Mouse (Mus musculus): ENCODE measurements around the gene Src. TPM values are rescaled to one million over a fixed set of nuclear protein-coding genes. Genes with fewer than 3 reads are reported as not detected.
A peak's percentile ranks its signal among the peaks of the same experiment; 100 is the strongest.
"Not testable (repeated sequence)": the region's sequence is repeated elsewhere in the genome, so short reads cannot be mapped to it uniquely, and the experiment has no call there.

The Src gene
- polyA plus RNA-seq (2012; rRNA removed): 87.7 and 98.1 TPM in 2 replicates

DNA sequence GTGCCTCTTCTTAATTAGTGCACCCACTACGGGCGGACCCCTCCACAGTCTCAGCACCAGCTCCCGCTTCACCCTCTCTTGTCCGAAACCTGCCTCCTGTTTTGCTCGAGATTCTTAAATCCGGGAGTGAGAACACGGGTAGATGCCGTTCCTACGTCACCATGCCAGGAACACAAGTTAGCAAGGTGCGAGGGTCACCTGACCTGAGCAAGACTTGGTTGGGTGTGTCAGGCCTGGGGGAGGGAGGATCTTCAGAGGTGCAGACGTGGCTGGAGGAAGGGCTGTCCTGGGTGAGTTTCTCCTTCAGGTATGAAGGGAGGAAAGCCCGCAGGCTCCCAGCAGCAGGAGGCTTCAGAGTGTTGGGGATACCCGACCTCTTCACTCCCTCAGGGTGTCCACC is at the start of gene Src:
TSS of gene Src (plus strand) at position 239 of the 400 bp plus-strand sequence.
- DNase-seq (ENCODE audit: low read depth): no peak
- no peak for TF ChIP-seq POLR2A (IDR thresholded peaks at IDR 0.05; ENCODE audit: borderline replicate concordance, extremely low read depth, insufficient read depth, insufficient read length, poor library complexity, severe bottlenecking)
- no peak for TF ChIP-seq CTCF (IDR thresholded peaks at IDR 0.05; ENCODE audit: borderline replicate concordance, extremely low read depth, insufficient read depth, insufficient read length)

- TF ChIP-seq CTCF (IDR thresholded peaks at IDR 0.05; ENCODE audit: borderline replicate concordance, extremely low read depth, insufficient read depth, insufficient read length): no peak
- no peak for TF ChIP-seq POLR2A (IDR thresholded peaks at IDR 0.05; ENCODE audit: borderline replicate concordance, extremely low read depth, insufficient read depth, insufficient read length, poor library complexity, severe bottlenecking)
- DNase-seq (ENCODE audit: low read depth): no peak
These were observed 46.5 kb upstream of the Src start for GRCm38 (mm10) chr2:157371696-157372095.

- TF ChIP-seq CTCF (IDR thresholded peaks at IDR 0.05; ENCODE audit: borderline replicate concordance, extremely low read depth, insufficient read depth, insufficient read length) (no peak), POLR2A (IDR thresholded peaks at IDR 0.05; ENCODE audit: borderline replicate concordance, extremely low read depth, insufficient read depth, insufficient read length, poor library complexity, severe bottlenecking) (no peak)
- no peak for DNase-seq (ENCODE audit: low read depth)
These were observed 44.6 kb upstream of the Src start for GRCm38 (mm10) chr2:157373681-157374080.

GRCm38 (mm10) chr2:157375051-157375450 is 43.2 kb upstream of the Src start:
- DNase-seq (ENCODE audit: low read depth): no peak
- TF ChIP-seq POLR2A (IDR thresholded peaks at IDR 0.05; ENCODE audit: borderline replicate concordance, extremely low read depth, insufficient read depth, insufficient read length, poor library complexity, severe bottlenecking) (no peak), CTCF (IDR thresholded peaks at IDR 0.05; ENCODE audit: borderline replicate concordance, extremely low read depth, insufficient read depth, insufficient read length) (no peak)

- TF ChIP-seq POLR2A (IDR thresholded peaks at IDR 0.05; ENCODE audit: borderline replicate concordance, extremely low read depth, insufficient read depth, insufficient read length, poor library complexity, severe bottlenecking): no peak
- TF ChIP-seq CTCF (IDR thresholded peaks at IDR 0.05; ENCODE audit: borderline replicate concordance, extremely low read depth, insufficient read depth, insufficient read length): no peak
- peak; percentile 26 for DNase-seq (ENCODE audit: low read depth)
These were observed 42.2 kb upstream of the Src start for GRCm38 (mm10) chr2:157375794-157376757.

DNA sequence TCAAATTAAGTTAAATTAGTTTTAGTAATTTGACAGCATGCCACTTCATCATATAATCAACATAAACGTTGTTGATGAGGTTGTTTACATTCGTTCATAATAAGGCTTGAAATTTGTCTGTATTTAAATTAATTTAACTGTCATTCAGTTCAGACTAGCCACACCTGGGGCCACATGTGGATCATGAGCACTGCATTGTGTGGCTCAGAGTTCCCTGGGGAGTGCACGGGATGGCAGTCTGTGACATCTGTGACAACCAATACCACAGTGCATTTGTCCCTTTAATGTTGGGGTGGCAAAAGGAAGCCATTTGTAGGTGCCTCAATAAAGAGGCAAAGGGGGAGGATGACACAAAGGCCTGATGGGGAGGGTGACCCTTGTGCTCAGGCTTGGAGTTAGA is 41.2 kb upstream of the Src start:
- DNase-seq (ENCODE audit: low read depth): no peak
- TF ChIP-seq CTCF (IDR thresholded peaks at IDR 0.05; ENCODE audit: borderline replicate concordance, extremely low read depth, insufficient read depth, insufficient read length): no peak
- no peak for TF ChIP-seq POLR2A (IDR thresholded peaks at IDR 0.05; ENCODE audit: borderline replicate concordance, extremely low read depth, insufficient read depth, insufficient read length, poor library complexity, severe bottlenecking)

- TF ChIP-seq POLR2A (IDR thresholded peaks at IDR 0.05; ENCODE audit: borderline replicate concordance, extremely low read depth, insufficient read depth, insufficient read length, poor library complexity, severe bottlenecking) (no peak), CTCF (IDR thresholded peaks at IDR 0.05; ENCODE audit: borderline replicate concordance, extremely low read depth, insufficient read depth, insufficient read length) (no peak)
- DNase-seq (ENCODE audit: low read depth): peak; percentile 41
These were observed 33.4 kb upstream of the Src start for GRCm38 (mm10) chr2:157384836-157385235.

GRCm38 (mm10) chr2:157388901-157389590 is 29.2 kb upstream of the Src start:
- not testable (repeated sequence) for DNase-seq (ENCODE audit: low read depth)

DNA sequence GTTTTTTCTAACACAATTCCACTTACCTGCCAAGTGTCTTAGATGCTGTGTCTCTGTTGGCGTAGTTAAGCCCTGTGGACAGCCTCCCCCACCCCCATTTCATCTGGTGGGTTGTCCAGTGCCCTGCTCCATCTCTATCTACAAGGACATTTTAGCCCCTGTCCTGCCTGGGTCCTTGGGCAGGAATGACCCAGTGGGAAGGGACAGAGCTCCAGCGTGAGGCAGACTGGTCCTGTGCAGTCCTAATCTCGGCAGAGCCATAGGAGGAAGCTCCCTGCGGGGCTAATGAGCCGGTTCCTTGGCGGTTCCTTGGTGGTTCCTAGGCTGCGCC is 28.7 kb upstream of the Src start:
- DNase-seq (ENCODE audit: low read depth): no peak
- TF ChIP-seq CTCF (IDR thresholded peaks at IDR 0.05; ENCODE audit: borderline replicate concordance, extremely low read depth, insufficient read depth, insufficient read length) (no peak), POLR2A (IDR thresholded peaks at IDR 0.05; ENCODE audit: borderline replicate concordance, extremely low read depth, insufficient read depth, insufficient read length, poor library complexity, severe bottlenecking) (no peak)

DNA sequence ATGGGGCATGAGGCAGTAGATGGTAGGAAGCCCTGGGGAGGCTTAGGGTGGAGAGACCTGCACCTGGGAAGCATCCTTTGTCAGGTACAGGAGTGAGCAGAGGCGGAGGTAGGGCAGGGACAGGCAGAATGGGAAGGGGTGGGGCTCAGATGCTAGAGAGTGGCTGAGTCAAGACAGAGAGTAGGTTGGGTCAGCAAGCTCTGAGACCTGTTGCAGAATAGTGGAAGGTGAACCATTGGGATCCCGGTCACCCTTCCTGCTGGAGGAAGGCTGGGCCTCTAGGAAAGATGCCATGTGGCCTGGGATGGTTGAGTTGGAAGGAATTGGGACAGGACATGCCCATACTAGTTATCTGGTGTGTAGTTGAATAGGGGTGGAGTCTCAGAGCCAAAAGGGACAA is 25.9 kb upstream of the Src start:
- no peak for DNase-seq (ENCODE audit: low read depth)
- TF ChIP-seq CTCF (IDR thresholded peaks at IDR 0.05; ENCODE audit: borderline replicate concordance, extremely low read depth, insufficient read depth, insufficient read length): no peak
- no peak for TF ChIP-seq POLR2A (IDR thresholded peaks at IDR 0.05; ENCODE audit: borderline replicate concordance, extremely low read depth, insufficient read depth, insufficient read length, poor library complexity, severe bottlenecking)

- DNase-seq (ENCODE audit: low read depth): no peak
- no peak for TF ChIP-seq CTCF (IDR thresholded peaks at IDR 0.05; ENCODE audit: borderline replicate concordance, extremely low read depth, insufficient read depth, insufficient read length)
- no peak for TF ChIP-seq POLR2A (IDR thresholded peaks at IDR 0.05; ENCODE audit: borderline replicate concordance, extremely low read depth, insufficient read depth, insufficient read length, poor library complexity, severe bottlenecking)
These were observed 24.7 kb upstream of the Src start for GRCm38 (mm10) chr2:157393549-157393948.

DNA sequence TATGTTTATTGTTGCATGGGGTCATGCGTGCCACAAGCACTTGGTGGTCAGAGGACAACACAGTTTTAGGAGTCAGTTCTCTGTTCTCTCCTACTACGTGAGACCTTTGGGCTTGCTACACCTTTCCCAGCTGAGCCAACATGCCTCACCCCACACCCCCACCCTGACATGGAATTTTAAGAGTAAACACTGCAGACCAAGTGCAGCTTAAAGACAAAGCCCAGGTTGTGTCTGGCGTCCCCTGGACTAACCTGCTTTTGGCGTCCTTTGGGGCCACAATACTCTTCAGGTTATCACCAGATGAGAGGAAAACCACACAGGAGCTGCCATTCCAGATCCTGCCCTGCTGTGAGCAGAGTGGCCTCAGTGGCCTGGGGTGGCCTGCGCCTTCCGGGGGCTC is 23.4 kb upstream of the Src start:
- no peak for DNase-seq (ENCODE audit: low read depth)
- no peak for TF ChIP-seq POLR2A (IDR thresholded peaks at IDR 0.05; ENCODE audit: borderline replicate concordance, extremely low read depth, insufficient read depth, insufficient read length, poor library complexity, severe bottlenecking)
- TF ChIP-seq CTCF (IDR thresholded peaks at IDR 0.05; ENCODE audit: borderline replicate concordance, extremely low read depth, insufficient read depth, insufficient read length): no peak
